Mouse (Mus musculus): Measurements from ENCODE around the gene Amt. TPM values are rescaled to one million over a fixed set of nuclear protein-coding genes. Genes with fewer than 3 reads are reported as not detected.

The Amt gene
- polyA plus RNA-seq, 1 experiment from 2014 or later, result 6.2 TPM

DNA sequence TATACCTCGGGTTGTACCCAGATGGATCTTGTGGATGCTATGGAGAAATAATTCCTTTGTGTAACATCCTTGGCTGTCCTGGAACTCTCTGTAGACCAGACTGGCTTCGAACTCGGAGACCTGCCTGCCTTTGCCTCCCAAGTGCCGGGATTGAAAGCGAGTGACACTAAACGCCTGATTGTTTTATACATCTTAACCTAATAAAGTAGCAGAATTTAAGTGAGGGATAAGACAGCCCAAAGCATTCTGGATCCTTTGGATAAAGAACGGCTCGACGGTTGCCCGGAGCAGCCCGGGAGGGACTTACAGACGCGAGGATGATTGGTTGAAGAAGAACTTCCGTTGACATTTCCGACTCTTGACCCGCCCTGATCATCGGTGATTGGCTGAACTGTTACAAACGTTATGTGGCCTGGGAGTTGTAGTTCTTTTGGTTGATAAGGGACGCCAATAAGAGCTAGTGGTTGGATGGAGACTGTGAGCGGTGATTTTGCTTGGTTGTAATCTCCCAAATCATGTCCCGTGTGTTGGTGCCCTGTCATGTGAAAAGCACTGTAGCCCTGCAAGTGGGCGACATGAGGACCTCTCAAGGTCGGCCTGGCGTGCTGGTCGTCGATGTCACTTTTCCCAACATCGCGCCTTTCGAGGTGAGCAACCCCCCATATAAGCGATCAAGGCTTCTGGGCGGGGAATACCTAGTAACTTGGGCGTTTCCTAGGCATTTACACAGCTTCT lies 6.5 kb upstream of the Amt start, which contains the start of gene Nicn1:
TSS of gene Nicn1 (plus strand) at position 414 of the 735 bp plus-strand sequence.
- Histone ChIP-seq H3K4me1 (ENCODE audit: control insufficient read depth, insufficient read depth, low read length) (peaks cover 7% of the 10 kb centered on the region), H3K9me3 (ENCODE audit: control insufficient read depth, low read length) (no peaks in the 10 kb centered on the region), H3K27ac (replicated peaks; ENCODE audit: low read depth, low read length) (peak within 1 kb of the TSS; percentile 88), H3K4me2 (ENCODE audit: low read depth, low read length) (peak within 1 kb of the TSS; percentile 77), H3K4me3 (ENCODE audit: low read depth, low read length) (peak within 1 kb of the TSS; percentile 67), H3K27me3 (replicated peaks; ENCODE audit: control insufficient read depth, insufficient read depth, low read length) (no peaks in the 10 kb centered on the region), H3K9ac (ENCODE audit: low read depth, low read length) (peak within 1 kb of the TSS; percentile 68), H3K36me3 (ENCODE audit: control insufficient read depth, insufficient read depth, low read length) (peaks cover 13% of the 10 kb centered on the region; the same call in 1 of the 2 replicates)
- WGBS, result 1% methylated on average over 32 of the region's 32 CpGs
- ATAC-seq (ENCODE audit: low read depth) (peak; percentile 99), DNase-seq (ENCODE audit: low spot score) (peak; percentile 99)

DNA sequence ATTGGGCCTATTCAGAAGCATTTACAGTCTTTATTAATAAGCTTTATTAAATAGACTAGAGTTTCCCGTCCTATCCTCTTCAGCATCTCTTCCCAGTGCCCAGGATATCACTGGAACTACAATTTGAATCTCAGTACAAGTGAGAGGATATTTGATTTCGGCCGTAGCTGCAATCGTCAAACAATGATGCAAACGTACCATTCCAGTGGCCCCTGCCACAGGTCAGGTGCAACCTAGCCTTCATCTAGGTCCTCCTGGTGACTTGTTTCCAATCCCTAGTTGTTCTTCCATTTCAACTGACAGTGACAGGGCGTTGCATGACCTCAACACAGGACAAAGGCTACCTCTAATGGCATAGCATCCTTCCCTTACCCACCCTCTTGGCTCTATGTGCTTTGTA lies 5.9 kb upstream of the Amt start:
- DNase-seq (ENCODE audit: low spot score), result no peak
- WGBS, result 47% methylated on average over 6 of the region's 6 CpGs
- H3K27me3 ChIP-seq (replicated peaks; ENCODE audit: control insufficient read depth, insufficient read depth, low read length), result no peaks in the 10 kb centered on the region
- peak overlapping the region; percentile 67 for H3K4me3 ChIP-seq (ENCODE audit: low read depth, low read length)
- H3K4me2 ChIP-seq (ENCODE audit: low read depth, low read length), result peak overlapping the region; percentile 77
- no peaks in the 10 kb centered on the region for H3K9me3 ChIP-seq (ENCODE audit: control insufficient read depth, low read length)
- peak overlapping the region; percentile 66 for H3K9ac ChIP-seq (ENCODE audit: low read depth, low read length)
- H3K36me3 ChIP-seq (ENCODE audit: control insufficient read depth, insufficient read depth, low read length), result peaks cover 13% of the 10 kb centered on the region; the same call in 1 of the 2 replicates
- peaks cover 7% of the 10 kb centered on the region for H3K4me1 ChIP-seq (ENCODE audit: control insufficient read depth, insufficient read depth, low read length)
- no peak overlapping the region; the same call in 1 of the 2 replicates for H3K27ac ChIP-seq (replicated peaks; ENCODE audit: low read depth, low read length)
- no peak for ATAC-seq (ENCODE audit: low read depth)

DNA sequence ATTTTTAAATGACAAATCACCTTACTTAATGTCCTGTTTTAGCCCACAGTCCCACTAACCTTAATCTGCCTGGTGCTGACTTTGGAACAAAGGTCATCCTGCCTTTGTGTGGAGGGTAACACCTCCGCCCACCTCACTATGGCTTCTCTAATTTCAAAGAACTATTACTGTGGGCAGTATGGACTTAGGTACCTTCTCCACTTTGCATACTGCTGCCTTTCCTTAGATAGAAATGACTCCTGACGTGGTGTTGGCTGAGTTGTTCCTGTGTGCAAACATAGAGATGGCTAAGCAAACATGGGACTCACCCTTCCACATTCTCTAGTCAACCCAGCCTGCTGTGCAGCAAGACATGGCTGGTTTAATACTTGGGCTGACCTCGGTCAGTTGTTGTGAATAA lies 5.2 kb downstream of the Amt start:
- Histone ChIP-seq H3K4me2 (ENCODE audit: low read depth, low read length) (no peak overlapping the region), H3K9ac (ENCODE audit: low read depth, low read length) (no peak overlapping the region), H3K4me1 (ENCODE audit: control insufficient read depth, insufficient read depth, low read length) (peaks cover 5% of the 10 kb centered on the region), H3K4me3 (ENCODE audit: low read depth, low read length) (no peak overlapping the region), H3K27ac (replicated peaks; ENCODE audit: low read depth, low read length) (no peak overlapping the region), H3K36me3 (ENCODE audit: control insufficient read depth, insufficient read depth, low read length) (peaks cover 25% of the 10 kb centered on the region), H3K27me3 (replicated peaks; ENCODE audit: control insufficient read depth, insufficient read depth, low read length) (no peaks in the 10 kb centered on the region), H3K9me3 (ENCODE audit: control insufficient read depth, low read length) (no peaks in the 10 kb centered on the region)
- DNase-seq (ENCODE audit: low spot score) (no peak), ATAC-seq (ENCODE audit: low read depth) (no peak)
- WGBS, result 88% methylated on average over 3 of the region's 3 CpGs

DNA sequence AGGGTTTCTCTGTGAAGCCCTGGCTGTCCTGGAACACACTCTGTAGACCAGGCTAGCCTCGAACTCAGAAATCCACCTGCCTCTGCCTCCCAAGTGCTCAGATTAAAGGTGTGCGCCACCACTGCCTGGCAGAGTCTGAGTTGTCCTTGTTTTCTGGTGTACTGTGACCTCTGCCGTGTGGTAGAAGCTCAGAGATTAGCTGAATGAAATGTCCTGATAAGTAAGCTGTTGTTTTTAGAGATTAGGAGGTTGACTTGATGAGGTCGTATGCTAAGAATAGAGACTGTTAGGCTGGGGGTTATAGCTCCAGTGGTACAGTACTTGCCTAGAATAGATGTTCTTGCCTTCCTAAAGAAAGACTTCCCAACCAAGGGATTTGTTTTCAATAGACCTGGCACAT lies 8.1 kb downstream of the Amt start:
- H3K4me3 ChIP-seq (ENCODE audit: low read depth, low read length), result peak overlapping the region; percentile 95
- H3K4me1 ChIP-seq (ENCODE audit: control insufficient read depth, insufficient read depth, low read length), result peaks cover 27% of the 10 kb centered on the region
- H3K4me2 ChIP-seq (ENCODE audit: low read depth, low read length), result peak overlapping the region; percentile 86
- H3K9ac ChIP-seq (ENCODE audit: low read depth, low read length), result peak overlapping the region; percentile 90
- DNase-seq (ENCODE audit: low spot score), result no peak
- H3K27ac ChIP-seq (replicated peaks; ENCODE audit: low read depth, low read length), result no peak overlapping the region
- ATAC-seq (ENCODE audit: low read depth), result no peak
- 88% methylated on average over 4 of the region's 4 CpGs for WGBS
- peaks cover 19% of the 10 kb centered on the region for H3K36me3 ChIP-seq (ENCODE audit: control insufficient read depth, insufficient read depth, low read length)
- no peaks in the 10 kb centered on the region for H3K9me3 ChIP-seq (ENCODE audit: control insufficient read depth, low read length)
- H3K27me3 ChIP-seq (replicated peaks; ENCODE audit: control insufficient read depth, insufficient read depth, low read length), result no peaks in the 10 kb centered on the region

DNA sequence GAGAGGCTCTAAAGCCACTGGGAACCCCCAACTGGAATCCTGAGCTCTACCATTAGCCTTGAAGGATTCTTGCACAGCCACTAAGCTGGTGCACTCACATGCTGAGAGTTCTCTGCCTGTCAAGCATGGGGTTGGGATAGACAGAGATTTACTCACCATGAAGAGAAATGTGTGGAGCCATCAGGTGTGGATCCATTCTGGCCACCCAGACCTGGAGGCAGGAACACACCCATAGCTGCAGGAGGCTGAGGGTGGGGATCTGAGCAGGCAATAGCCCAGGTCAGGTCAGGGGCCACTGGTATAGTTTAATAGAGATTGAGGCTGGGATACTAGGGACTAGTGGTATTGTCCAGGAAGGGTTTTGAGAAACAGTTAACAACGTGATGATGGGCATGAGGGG lies 8.5 kb downstream of the Amt start:
- WGBS, result 0% methylated on average over 1 of the region's 1 CpGs
- no peaks in the 10 kb centered on the region for H3K9me3 ChIP-seq (ENCODE audit: control insufficient read depth, low read length)
- DNase-seq (ENCODE audit: low spot score) (no peak), ATAC-seq (ENCODE audit: low read depth) (no peak)
- H3K9ac ChIP-seq (ENCODE audit: low read depth, low read length), result peak overlapping the region; percentile 90
- peaks cover 27% of the 10 kb centered on the region for H3K4me1 ChIP-seq (ENCODE audit: control insufficient read depth, insufficient read depth, low read length)
- peak overlapping the region; percentile 86 for H3K4me2 ChIP-seq (ENCODE audit: low read depth, low read length)
- peak overlapping the region; percentile 95 for H3K4me3 ChIP-seq (ENCODE audit: low read depth, low read length)
- H3K27ac ChIP-seq (replicated peaks; ENCODE audit: low read depth, low read length), result peak overlapping the region; percentile 100; the same call in 1 of the 2 replicates
- H3K36me3 ChIP-seq (ENCODE audit: control insufficient read depth, insufficient read depth, low read length), result peaks cover 18% of the 10 kb centered on the region
- no peaks in the 10 kb centered on the region for H3K27me3 ChIP-seq (replicated peaks; ENCODE audit: control insufficient read depth, insufficient read depth, low read length)

DNA sequence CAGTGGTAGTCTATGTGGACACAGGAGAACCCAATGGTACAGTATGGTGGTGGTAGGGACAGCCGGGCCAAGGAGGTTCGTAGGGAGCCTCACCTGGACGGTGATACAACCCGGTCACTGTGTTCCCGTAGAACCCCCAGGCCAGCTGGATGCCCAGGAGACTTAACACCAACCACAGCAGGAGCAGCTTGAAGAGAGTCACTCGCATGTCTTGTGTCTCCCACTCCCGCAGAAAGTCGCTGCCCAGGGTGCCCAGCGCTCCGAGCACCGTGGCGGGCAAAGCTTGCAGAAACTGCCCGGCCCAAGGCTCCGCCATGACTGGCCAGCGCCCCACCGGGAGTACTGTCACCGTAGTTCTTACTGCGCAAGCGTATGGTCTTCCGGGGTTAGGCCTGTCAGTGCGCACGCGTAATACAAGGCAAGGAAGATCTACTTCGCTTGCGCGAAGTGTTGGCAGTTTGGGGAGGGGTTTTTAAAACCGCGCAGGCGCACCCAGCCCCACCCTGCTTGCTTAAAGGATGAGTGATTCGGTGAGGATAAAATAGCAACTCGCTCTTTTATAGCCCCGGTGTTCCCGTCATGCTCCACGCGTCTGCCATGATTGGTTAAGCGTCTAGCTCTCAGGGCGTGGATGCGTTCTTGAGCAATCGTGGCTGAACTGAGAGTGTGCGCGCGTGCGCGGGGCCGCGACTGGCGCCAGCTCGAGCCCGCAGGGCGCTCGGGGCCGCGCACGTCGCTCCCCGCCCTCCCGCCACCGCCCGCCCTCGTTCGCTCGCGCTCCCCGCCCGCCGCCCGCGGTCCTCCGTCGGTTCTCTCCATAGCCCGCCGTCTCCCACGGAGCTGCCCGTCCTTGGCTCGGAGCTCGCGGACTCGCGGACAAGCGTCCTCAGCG lies 9.2 kb downstream of the Amt start, which contains the start of the genes Rhoa and Tcta:
TSS of gene Rhoa (plus strand) at position 501 of the 892 bp plus-strand sequence.
TSS of gene Tcta (minus strand) at position 532 of the 892 bp plus-strand sequence.
- WGBS, result under 1% methylated on average over 39 of the region's 81 CpGs
- no peaks in the 10 kb centered on the region for H3K9me3 ChIP-seq (ENCODE audit: control insufficient read depth, low read length)
- peak within 1 kb of the TSS; percentile 95 for H3K4me3 ChIP-seq (ENCODE audit: low read depth, low read length)
- peak within 1 kb of the TSS; percentile 86 for H3K4me2 ChIP-seq (ENCODE audit: low read depth, low read length)
- no peaks in the 10 kb centered on the region for H3K27me3 ChIP-seq (replicated peaks; ENCODE audit: control insufficient read depth, insufficient read depth, low read length)
- H3K27ac ChIP-seq (replicated peaks; ENCODE audit: low read depth, low read length), result peak within 1 kb of the TSS; percentile 100
- peak within 1 kb of the TSS; percentile 99 for H3K9ac ChIP-seq (ENCODE audit: low read depth, low read length)
- DNase-seq (ENCODE audit: low spot score), result peak; percentile 100
- ATAC-seq (ENCODE audit: low read depth), result peak; percentile 98
- peaks cover 32% of the 10 kb centered on the region for H3K4me1 ChIP-seq (ENCODE audit: control insufficient read depth, insufficient read depth, low read length)
- H3K36me3 ChIP-seq (ENCODE audit: control insufficient read depth, insufficient read depth, low read length), result peaks cover 18% of the 10 kb centered on the region

DNA sequence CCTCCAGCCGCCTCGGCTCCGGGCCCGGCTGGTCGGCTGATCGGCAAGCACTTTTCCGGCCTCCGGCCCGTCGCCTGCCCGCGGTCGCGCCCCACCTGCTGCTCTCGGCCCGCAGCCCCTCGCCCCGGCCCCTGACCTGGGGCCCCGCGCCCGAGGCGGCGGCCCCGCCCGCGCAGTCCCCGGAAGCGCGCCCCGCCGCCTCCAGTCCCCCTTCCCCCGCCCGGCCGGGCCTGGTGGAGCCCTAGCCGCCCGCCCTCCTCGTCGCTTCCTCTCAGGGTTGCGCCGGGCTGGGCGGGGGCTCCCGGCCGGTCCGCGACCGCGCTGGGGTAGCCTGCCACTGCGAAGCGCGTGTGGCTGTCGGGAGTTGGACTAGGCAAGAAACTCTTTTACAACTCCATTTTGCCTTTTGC lies 9.9 kb downstream of the Amt start:
- H3K4me1 ChIP-seq (ENCODE audit: control insufficient read depth, insufficient read depth, low read length), result peaks cover 32% of the 10 kb centered on the region
- DNase-seq (ENCODE audit: low spot score) (peak; percentile 91), ATAC-seq (ENCODE audit: low read depth) (peak; percentile 79)
- H3K4me2 ChIP-seq (ENCODE audit: low read depth, low read length), result peak overlapping the region; percentile 86
- peak overlapping the region; percentile 99 for H3K9ac ChIP-seq (ENCODE audit: low read depth, low read length)
- peak overlapping the region; percentile 95 for H3K4me3 ChIP-seq (ENCODE audit: low read depth, low read length)
- WGBS, result under 1% methylated on average over 23 of the region's 51 CpGs
- H3K27ac ChIP-seq (replicated peaks; ENCODE audit: low read depth, low read length), result peak overlapping the region; percentile 100
- H3K9me3 ChIP-seq (ENCODE audit: control insufficient read depth, low read length), result no peaks in the 10 kb centered on the region
- no peaks in the 10 kb centered on the region for H3K27me3 ChIP-seq (replicated peaks; ENCODE audit: control insufficient read depth, insufficient read depth, low read length)
- H3K36me3 ChIP-seq (ENCODE audit: control insufficient read depth, insufficient read depth, low read length), result peaks cover 15% of the 10 kb centered on the region

DNA sequence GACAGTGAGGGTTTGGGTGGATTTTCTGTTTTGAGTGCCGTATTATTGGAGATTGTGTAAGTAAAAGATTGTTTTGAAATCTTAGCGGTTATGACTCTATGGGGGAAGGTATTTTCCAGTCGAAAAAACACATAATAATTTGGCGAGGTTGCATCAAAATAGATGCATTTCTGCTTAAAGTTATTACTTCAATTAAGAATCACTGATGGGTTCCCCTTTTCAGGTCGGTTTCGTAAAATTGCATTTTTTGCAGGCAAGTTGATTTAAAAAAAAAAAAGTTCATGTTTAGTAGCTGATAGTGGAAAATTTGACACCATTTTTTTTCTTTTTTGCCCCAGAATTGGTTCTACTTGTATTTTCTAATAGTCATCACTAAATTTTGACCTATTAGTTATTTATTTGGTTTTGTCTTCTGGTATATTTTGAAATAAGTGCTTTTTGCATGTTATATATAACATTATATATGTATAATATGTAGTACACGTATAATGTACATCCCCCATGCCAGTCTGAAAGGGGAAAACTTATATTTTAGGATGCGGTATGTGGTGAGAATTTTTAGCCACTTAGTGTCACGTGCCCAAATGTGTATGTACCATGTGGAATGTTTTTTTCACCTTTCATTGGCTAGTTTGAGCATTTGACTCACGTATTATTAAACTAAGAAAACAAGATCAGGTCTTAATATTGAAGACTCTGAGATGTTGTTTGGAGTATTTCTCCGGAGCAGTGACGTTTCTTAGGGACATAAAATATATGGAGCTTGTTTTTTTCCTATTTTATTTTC lies 10.6 kb downstream of the Amt start:
- 11% methylated on average over 12 of the region's 12 CpGs for WGBS
- H3K4me3 ChIP-seq (ENCODE audit: low read depth, low read length), result peak overlapping the region; percentile 95
- no peaks in the 10 kb centered on the region for H3K9me3 ChIP-seq (ENCODE audit: control insufficient read depth, low read length)
- H3K27ac ChIP-seq (replicated peaks; ENCODE audit: low read depth, low read length), result peak overlapping the region; percentile 100
- H3K4me2 ChIP-seq (ENCODE audit: low read depth, low read length), result peak overlapping the region; percentile 86
- H3K27me3 ChIP-seq (replicated peaks; ENCODE audit: control insufficient read depth, insufficient read depth, low read length), result no peaks in the 10 kb centered on the region
- ATAC-seq (ENCODE audit: low read depth), result no peak
- H3K36me3 ChIP-seq (ENCODE audit: control insufficient read depth, insufficient read depth, low read length), result peaks cover 15% of the 10 kb centered on the region
- peaks cover 32% of the 10 kb centered on the region for H3K4me1 ChIP-seq (ENCODE audit: control insufficient read depth, insufficient read depth, low read length)
- no peak for DNase-seq (ENCODE audit: low spot score)
- peak overlapping the region; percentile 99 for H3K9ac ChIP-seq (ENCODE audit: low read depth, low read length)

Data from embryonic facial prominence, embryonic 14.5 days (tissue).